Mouse (Mus musculus) embryonic facial prominence, embryonic 11.5 days (tissue): ENCODE measurements around the gene Rpl7l1. TPM values are rescaled to one million over a fixed set of nuclear protein-coding genes. Genes with fewer than 3 reads are reported as not detected.
"Not testable (repeated sequence)": the region's sequence is repeated elsewhere in the genome, so short reads cannot be mapped to it uniquely, and the experiment has no call there.

Experiments used
- ATAC-seq: fragments of 200-750 bp; cut with Nextera tagmentation; replicated peaks from 2 replicates; pipeline ENCODE4 v1.8.0; 2017; ENCODE audit warnings: low read depth; ENCODE audit not compliant: insufficient number of reproducible peaks, low FRiP score, low TSS enrichment
- DNase-seq: peaks from one replicate; pipeline ENCODE4 v3.0.0-alpha.2; 2015; ENCODE audit warnings: low spot score
- H3K27ac ChIP-seq: fragments of 300-500 bp; sonication (generic); replicated peaks from 2 replicates; pipeline ENCODE4 v1.5.1; 2014; ENCODE audit warnings: mild to moderate bottlenecking, low read depth, low read length, control low read depth
- H3K27me3 ChIP-seq: fragments of 300-500 bp; sonication (generic); 2 replicates; pipeline ENCODE4 v1.6.1; 2014; ENCODE audit warnings: mild to moderate bottlenecking, low read length, moderate library complexity, mixed read lengths; ENCODE audit not compliant: control insufficient read depth, insufficient read depth
- H3K36me3 ChIP-seq: fragments of 300-500 bp; sonication (generic); replicated peaks from 2 replicates; pipeline ENCODE4 v1.6.1; 2014; ENCODE audit warnings: low read depth, mild to moderate bottlenecking, low read length, moderate library complexity, mixed read lengths; ENCODE audit not compliant: control insufficient read depth, insufficient read depth
- H3K4me1 ChIP-seq: fragments of 300-500 bp; sonication (generic); 2 replicates; pipeline ENCODE4 v1.6.1; 2014; ENCODE audit warnings: low read length, mixed read lengths; ENCODE audit not compliant: control insufficient read depth, insufficient read depth
- H3K4me2 ChIP-seq: fragments of 300-500 bp; sonication (generic); 2 replicates; pipeline ENCODE4 v1.6.1; 2014; ENCODE audit warnings: low read depth, mild to moderate bottlenecking, control low read depth, low read length, moderate library complexity
- H3K4me3 ChIP-seq: fragments of 300-500 bp; sonication (generic); 2 replicates; pipeline ENCODE4 v1.5.1; 2014; ENCODE audit warnings: low read depth, low read length, control low read depth
- H3K9ac ChIP-seq: fragments of 300-500 bp; sonication (generic); replicated peaks from 2 replicates; pipeline ENCODE4 v1.6.1; 2014; ENCODE audit warnings: mild to moderate bottlenecking, control low read depth, low read length
- H3K9me3 ChIP-seq: fragments of 300-500 bp; sonication (generic); replicated peaks from 2 replicates; pipeline ENCODE4 v1.6.1; 2016; ENCODE audit warnings: mild to moderate bottlenecking, low read length, inconsistent platforms, mixed read lengths; ENCODE audit not compliant: control insufficient read depth
- WGBS: fragments of 180-500 bp; shearing (Covaris S2); extraction: QIAGEN DNeasy Blood & Tissue Kit; methylation state at CpG from one replicate; pipeline ENCODE4 v1.1.7; 2014; 5-methylcytosine and 5-hydroxymethylcytosine counted together
- polyA plus RNA-seq: library from polyadenylated mRNA; unstranded; fragments of >200 nt; fragmentation: Nextera tagmentation; extraction: Ambion mirVana; gene quantifications from 2 replicates; pipeline ENCODE4 v1.2.1, GENCODE M21; 2014

Gene Rpl7l1
- polyA plus RNA-seq, 1 experiment from 2014 or later = 207 TPM

- no peak for DNase-seq
- 0 out of 2 replicates have a peak, but pooled peaks have one; percentile 56 for ATAC-seq
- no peaks in the 10 kb centered on the region for H3K27me3 ChIP-seq
- H3K36me3 ChIP-seq = peaks cover 8% of the 10 kb centered on the region
- H3K4me2 ChIP-seq = no peak overlapping the region
- no peaks in the 10 kb centered on the region; the same call in 1 of the 2 replicates for H3K4me1 ChIP-seq
- WGBS = 71% methylated on average over 4 of the region's 4 CpGs
- no peak overlapping the region for H3K4me3 ChIP-seq
- no peak overlapping the region for H3K9ac ChIP-seq
- no peak overlapping the region for H3K27ac ChIP-seq
- H3K9me3 ChIP-seq = no peaks in the 10 kb centered on the region
Measured at GRCm38 (mm10) chr17:46796743-46797142, 14.3 kb upstream of the Rpl7l1 start.

GRCm38 (mm10) chr17:46792963-46793362 lies 10.5 kb upstream of the Rpl7l1 start:
- DNase-seq = no peak
- H3K27me3 ChIP-seq = no peaks in the 10 kb centered on the region
- no peak for ATAC-seq
- no peaks in the 10 kb centered on the region for H3K36me3 ChIP-seq
- WGBS = 89% methylated on average over 2 of the region's 2 CpGs
- no peak overlapping the region for H3K9ac ChIP-seq
- H3K9me3 ChIP-seq = no peaks in the 10 kb centered on the region
- no peak overlapping the region for H3K4me3 ChIP-seq
- no peak overlapping the region for H3K27ac ChIP-seq
- no peaks in the 10 kb centered on the region; the same call in 1 of the 2 replicates for H3K4me1 ChIP-seq
- H3K4me2 ChIP-seq = no peak overlapping the region

- H3K36me3 ChIP-seq, ATAC-seq: not testable (repeated sequence)
- whole genome bisulfite sequencing = 71% methylated on average over 2 of the region's 2 CpGs
Measured at GRCm38 (mm10) chr17:46787974-46788373, 5.5 kb upstream of the Rpl7l1 start.

GRCm38 (mm10) chr17:46786952-46787351 lies 4.5 kb upstream of the Rpl7l1 start:
- no peaks in the 10 kb centered on the region for H3K9me3 ChIP-seq
- no peaks in the 10 kb centered on the region for H3K4me1 ChIP-seq
- no peak overlapping the region for H3K27ac ChIP-seq
- ATAC-seq = no peak
- WGBS = 90% methylated on average over 5 of the region's 5 CpGs
- H3K27me3 ChIP-seq = no peaks in the 10 kb centered on the region
- H3K4me2 ChIP-seq = no peak overlapping the region
- no peak overlapping the region for H3K9ac ChIP-seq
- no peaks in the 10 kb centered on the region for H3K36me3 ChIP-seq
- DNase-seq = no peak
- H3K4me3 ChIP-seq = no peak overlapping the region

More at GRCm38 (mm10) chr17:46787974-46788373, 5.5 kb upstream of the Rpl7l1 start:
- H3K9me3 ChIP-seq, H3K27ac ChIP-seq, H3K27me3 ChIP-seq, H3K9ac ChIP-seq, H3K4me2 ChIP-seq, H3K4me1 ChIP-seq, DNase-seq, H3K4me3 ChIP-seq: not testable (repeated sequence)

GRCm38 (mm10) chr17:46783222-46783565 lies 722 bp upstream of the Rpl7l1 start:
- peak; percentile 41 for ATAC-seq
- H3K27ac ChIP-seq = 0 out of 2 replicates have a peak overlapping the region, but pooled peaks have one; percentile 38
- H3K4me3 ChIP-seq = peak overlapping the region; percentile 42
- no peak for DNase-seq
- peaks cover 12% of the 10 kb centered on the region for H3K36me3 ChIP-seq
- WGBS = 82% methylated on average over 2 of the region's 2 CpGs
- no peaks in the 10 kb centered on the region for H3K9me3 ChIP-seq
- no peaks in the 10 kb centered on the region for H3K27me3 ChIP-seq
- no peak overlapping the region for H3K9ac ChIP-seq
- no peak overlapping the region for H3K4me2 ChIP-seq
- H3K4me1 ChIP-seq = no peaks in the 10 kb centered on the region

- H3K36me3 ChIP-seq = peaks cover 15% of the 10 kb centered on the region
- no peak overlapping the region for H3K27ac ChIP-seq
- H3K27me3 ChIP-seq = no peaks in the 10 kb centered on the region
- peak overlapping the region; percentile 57 for H3K4me2 ChIP-seq
- 5% methylated on average over 11 of the region's 11 CpGs for WGBS
- DNase-seq (no peak), ATAC-seq (no peak)
- H3K9ac ChIP-seq = peak overlapping the region; percentile 72
- H3K4me3 ChIP-seq = peak overlapping the region; percentile 42
- H3K4me1 ChIP-seq = no peaks in the 10 kb centered on the region
- H3K9me3 ChIP-seq = no peaks in the 10 kb centered on the region
Measured at GRCm38 (mm10) chr17:46781876-46782275, 596 bp downstream of the Rpl7l1 start.

- Histone ChIP-seq H3K27me3 (no peaks in the 10 kb centered on the region), H3K9ac (no peak overlapping the region), H3K27ac (no peak overlapping the region), H3K9me3 (no peaks in the 10 kb centered on the region), H3K36me3 (peaks cover 20% of the 10 kb centered on the region), H3K4me1 (no peaks in the 10 kb centered on the region; the same call in 1 of the 2 replicates), H3K4me2 (no peak overlapping the region), H3K4me3 (no peak overlapping the region)
- 88% methylated on average over 3 of the region's 3 CpGs for WGBS
- DNase-seq = no peak
- ATAC-seq = no peak
Measured at GRCm38 (mm10) chr17:46776087-46776486, 6.4 kb downstream of the Rpl7l1 start.

GRCm38 (mm10) chr17:46775070-46775469 lies 7.4 kb downstream of the Rpl7l1 start:
- Histone ChIP-seq H3K4me1 (no peaks in the 10 kb centered on the region; the same call in 1 of the 2 replicates), H3K36me3 (peaks cover 20% of the 10 kb centered on the region), H3K9ac (no peak overlapping the region), H3K4me2 (no peak overlapping the region), H3K27me3 (no peaks in the 10 kb centered on the region), H3K27ac (no peak overlapping the region), H3K9me3 (no peaks in the 10 kb centered on the region), H3K4me3 (no peak overlapping the region)
- DNase-seq = no peak
- no peak for ATAC-seq
- WGBS = 95% methylated on average over 9 of the region's 9 CpGs
